Mouse (Mus musculus) lung, adult 2 months (tissue): Measurements from ENCODE around the gene Gm37240.

ENCODE experiments used
- CTCF ChIP-seq: fragments of 200-500 bp; IDR thresholded peaks from 2 replicates; pipeline ENCODE4 v1.5.1; 2011; ENCODE audit warnings: mild to moderate bottlenecking, low read length, control low read depth; ENCODE audit not compliant: insufficient read depth
- POLR2A ChIP-seq: fragments of 200-500 bp; IDR thresholded peaks from 2 replicates; pipeline ENCODE4 v1.6.1; 2011; ENCODE audit warnings: low read depth, mild to moderate bottlenecking, control low read depth, low read length, borderline replicate concordance; ENCODE audit errors: extremely low read depth

DNA sequence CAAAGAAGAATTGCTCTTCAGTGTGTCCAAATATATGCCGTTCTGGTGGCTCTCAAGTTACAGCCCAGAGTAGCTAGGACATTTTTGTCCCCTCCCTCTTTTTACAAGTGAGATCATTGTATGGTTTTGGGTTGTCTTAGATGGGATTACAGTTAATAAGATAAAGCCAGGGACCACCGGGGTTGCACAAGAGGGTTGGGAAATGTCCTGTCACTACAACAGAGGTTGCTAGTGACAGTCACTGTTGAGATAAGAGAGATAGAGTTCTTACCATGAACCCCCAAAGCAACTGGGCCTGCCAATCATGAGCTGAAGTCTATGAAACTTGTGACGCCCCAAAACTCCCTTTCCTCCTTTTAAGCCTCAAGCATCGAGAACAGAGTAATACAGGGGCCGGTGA, 769.6 kb downstream of the Gm37240 start:
- TF ChIP-seq POLR2A (no peak), CTCF (no peak)
